Mouse (Mus musculus): ENCODE results near the gene Gfra1.
A peak's percentile ranks its signal among the peaks of the same experiment; 100 is the strongest.

Gene Gfra1

DNA sequence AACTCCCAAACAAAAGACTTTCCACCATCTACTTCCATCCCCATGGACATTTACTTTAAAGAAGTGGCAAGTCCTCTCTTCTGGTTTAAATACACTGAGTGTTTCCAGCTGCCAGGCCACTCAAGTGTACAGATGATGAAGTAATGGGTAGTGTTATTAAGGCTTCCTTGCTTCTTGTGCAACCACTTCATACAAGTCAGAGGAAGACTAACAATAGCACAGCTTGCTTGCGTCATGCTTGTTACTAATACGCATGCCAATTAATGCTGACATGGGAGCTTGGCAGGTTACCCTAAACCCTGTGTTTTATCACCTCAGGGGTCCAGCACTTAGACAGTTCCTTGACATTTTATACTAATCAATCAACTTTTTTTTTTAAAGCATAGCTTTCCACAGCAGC, 196.5 kb downstream of the Gfra1 start:
- no peak for DNase-seq (ENCODE audit: low spot score in 2 of 2)

DNA sequence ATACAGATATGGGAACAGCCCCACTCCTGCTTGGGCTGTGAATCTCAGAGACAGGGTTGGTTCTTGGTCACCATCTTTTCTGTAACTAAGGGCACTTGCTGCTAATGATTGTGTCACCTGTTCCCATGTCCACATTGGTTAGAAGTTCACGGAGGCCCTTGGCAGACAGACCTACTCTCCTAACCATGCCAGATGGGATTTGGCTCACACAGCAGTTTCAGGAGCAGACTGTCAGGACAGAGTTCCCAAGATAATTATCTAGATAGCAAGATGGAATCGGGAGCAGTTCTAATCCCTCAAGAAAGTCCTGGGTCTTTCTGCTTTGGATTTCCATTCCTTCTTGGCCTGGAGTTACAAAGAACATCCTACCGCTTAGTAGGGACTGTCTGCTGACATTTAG, 199.2 kb downstream of the Gfra1 start:
- DNase-seq (ENCODE audit: low spot score in 2 of 2), result peak in 1 of 2 experiments; percentile 5

DNA sequence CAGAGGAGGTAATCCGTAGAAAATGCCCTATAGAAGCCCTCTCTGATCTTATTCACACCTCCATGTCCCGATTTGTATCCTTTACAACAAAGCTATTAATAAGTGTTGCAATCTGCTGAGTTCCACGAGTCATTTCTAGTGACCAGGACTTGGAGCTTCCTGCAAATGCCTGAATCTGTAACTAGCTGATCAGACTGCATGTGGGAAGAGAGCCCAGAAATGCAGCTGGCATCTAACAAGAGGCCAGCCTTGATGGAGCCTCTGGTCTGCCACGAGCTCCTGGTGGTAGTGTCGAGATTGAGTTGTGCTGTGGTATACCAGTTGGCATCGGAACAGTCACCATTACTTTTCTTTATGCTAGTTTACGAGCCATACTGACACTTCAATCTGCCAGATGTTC, 200.3 kb downstream of the Gfra1 start:
- DNase-seq (ENCODE audit: low spot score in 2 of 2), result no peak

DNA sequence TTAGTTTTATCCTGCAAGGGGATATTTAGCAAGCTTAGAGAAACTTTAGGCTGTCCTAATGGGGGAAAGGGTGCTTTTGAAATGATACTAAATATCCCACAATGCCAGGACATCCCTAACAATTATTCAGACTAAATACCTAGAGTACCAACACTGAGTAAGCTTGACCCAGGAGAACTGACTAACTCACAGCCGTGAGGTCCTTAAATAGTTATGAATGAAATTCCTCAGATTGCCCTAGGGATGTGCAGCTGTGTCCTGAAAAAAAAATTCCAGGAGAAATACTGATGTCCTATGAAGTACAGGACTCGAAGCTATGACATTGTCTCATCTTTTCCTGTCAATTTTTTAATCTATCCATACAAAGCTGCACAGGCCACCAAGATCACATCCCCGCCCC, 201.5 kb downstream of the Gfra1 start:
- no peak for DNase-seq (ENCODE audit: low spot score in 2 of 2)

DNA sequence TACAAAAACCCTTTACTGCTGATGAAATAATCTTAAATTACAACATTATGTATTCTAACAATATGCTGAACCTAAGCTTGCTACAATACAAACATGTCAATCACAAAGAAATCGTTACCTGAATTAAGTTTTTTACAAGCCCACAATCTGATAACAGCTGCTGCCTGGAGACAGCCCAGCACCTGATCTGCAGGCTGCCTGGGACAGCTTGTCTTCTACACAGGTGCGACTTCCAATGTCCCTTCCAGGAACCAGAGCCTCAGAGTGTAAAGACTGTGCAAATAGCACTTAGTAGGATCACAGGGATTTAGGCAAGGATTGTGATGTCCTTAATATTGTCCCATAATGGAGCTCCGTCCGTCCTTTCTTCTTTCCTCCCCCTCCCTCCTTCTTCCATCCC, 204.0 kb downstream of the Gfra1 start:
- DNase-seq (ENCODE audit: low spot score in 2 of 2), result no peak

DNA sequence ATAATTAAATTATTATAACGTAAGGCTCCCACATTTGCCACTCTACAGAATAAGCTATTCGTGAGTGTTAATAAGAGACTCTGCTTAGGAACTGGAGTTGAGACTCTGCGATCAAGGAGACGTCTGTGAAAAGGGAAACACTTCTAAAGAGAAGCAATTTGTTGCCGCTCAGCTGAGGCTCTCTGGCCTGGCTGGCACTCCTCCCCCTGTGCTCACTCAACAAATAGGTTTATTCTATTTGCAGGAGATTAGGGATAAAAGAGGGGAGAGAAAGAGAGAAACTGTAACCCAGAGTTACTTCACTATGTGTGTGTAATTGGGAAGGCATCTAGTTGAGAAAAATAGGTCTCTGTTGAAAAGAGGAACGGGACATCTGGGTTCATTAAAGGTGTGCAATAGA, 204.6 kb downstream of the Gfra1 start:
- DNase-seq (ENCODE audit: low spot score in 2 of 2), result no peak

DNA sequence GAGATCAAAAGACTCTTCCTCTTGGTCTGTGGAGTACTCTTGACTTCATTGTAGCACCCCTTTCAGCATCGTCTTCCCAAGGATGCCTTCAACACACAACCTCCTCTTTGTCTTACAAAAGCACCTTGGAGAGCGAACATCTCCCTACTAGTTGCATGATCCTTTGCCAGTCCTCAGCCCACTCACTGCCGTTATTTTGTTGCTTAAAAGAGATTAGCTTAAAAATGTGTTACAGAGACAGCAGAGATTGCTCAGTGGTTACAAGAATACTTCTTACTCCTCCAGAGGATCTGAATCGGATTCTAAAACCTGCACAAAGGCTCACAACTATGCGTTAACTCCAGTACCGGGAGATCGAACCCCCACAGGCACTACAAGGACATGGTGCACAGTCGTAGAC, 205.5 kb downstream of the Gfra1 start:
- DNase-seq (ENCODE audit: low spot score in 2 of 2), result no peak

DNA sequence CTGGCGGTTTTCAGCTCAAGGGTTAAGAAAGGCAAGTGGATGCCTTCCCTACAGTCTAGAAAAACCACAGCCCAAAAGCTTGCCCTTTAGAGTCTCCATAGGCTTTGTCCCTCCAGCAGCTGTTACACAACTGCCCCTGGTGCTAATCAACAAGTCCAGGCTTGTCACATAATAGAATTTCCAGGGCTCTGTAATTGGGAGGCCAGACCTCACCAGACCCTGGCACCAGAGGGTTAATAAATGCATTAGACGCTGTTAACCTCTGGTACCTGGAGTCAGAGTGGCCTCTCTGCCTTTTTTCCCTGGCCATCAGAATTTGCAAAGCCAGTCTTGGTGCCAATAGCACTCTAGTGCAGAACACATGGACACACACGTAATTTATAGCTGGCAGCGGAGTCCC, 211.6 kb downstream of the Gfra1 start:
- no peak for DNase-seq (ENCODE audit: low spot score in 2 of 2)

DNA sequence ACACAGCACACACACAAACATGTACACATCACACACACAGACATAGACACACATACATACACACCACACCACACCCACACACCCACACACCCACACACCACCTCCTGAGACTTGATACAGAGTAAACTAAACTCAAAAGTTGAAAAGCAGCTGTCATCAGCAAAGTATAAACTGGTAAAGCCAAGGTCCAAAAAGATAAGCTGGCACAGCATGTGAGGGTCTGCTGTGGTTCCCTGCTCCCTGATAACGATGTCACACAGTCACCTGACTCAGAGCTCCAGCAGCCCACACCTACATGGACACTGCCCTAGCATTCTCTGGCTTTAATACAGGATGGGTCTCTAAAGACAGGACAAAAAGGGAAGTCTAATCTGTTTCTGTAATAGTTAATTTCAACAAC, 212.1 kb downstream of the Gfra1 start:
- DNase-seq (ENCODE audit: low spot score in 2 of 2), result no peak

DNA sequence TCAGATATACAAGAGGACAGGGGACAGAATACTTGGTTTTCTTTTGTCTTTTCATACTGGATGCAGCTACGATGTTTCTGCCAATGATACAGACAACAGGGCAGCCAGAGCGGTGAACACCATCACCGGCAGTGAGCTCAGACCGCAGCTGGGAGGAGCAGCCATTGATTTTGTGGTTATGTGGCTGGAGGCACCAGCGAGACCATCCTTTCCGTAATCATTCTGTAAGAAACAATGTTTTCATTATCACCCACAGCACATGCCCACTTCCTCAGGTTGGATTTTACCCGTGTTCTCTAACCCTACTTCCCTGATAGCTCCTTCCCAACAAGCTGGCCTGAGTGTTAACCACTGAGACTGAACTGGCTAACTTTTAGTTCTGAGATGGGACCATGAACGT, 217.4 kb downstream of the Gfra1 start:
- DNase-seq (ENCODE audit: low spot score in 2 of 2), result no peak

DNA sequence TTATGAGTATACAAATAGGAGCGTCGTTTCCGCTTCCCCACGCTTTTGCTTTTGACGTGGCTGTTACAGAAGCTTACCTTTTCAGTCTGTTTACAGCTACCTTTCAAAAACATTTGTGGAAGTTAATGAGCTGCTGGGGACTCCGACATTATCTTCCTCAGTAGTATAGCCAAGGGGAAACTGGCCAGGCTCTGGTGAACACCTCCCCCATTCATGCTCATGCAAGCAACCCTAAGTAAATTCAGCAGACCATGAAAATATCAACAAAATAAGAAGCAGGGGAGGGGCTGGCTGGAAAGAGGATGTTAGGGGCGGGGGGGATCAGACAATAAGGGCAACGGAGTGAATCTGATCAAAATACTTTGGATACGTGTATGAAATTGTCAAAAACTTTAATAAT, 228.0 kb downstream of the Gfra1 start:
- DNase-seq (ENCODE audit: low spot score in 2 of 2), result no peak

DNA sequence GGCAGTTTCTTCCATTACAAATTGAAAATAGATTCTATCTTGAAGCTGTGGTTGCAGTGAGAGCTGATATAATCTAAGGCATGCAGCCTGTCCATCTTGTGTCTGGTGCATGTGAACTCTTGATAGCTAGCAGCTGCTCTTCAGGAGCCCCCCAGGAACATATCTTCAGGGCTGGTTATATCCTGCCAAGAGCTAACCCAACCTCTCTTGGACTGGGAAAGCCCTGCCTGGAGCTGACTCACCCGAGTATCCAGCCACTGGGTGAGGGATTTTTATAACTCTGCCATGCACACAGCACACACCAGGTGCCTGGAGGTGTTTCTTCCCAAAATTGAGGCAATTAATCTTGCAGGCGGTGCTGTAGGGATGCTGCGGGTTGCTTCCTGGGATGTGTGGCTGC, 228.8 kb downstream of the Gfra1 start:
- DNase-seq (ENCODE audit: low spot score in 2 of 2), result no peak

DNA sequence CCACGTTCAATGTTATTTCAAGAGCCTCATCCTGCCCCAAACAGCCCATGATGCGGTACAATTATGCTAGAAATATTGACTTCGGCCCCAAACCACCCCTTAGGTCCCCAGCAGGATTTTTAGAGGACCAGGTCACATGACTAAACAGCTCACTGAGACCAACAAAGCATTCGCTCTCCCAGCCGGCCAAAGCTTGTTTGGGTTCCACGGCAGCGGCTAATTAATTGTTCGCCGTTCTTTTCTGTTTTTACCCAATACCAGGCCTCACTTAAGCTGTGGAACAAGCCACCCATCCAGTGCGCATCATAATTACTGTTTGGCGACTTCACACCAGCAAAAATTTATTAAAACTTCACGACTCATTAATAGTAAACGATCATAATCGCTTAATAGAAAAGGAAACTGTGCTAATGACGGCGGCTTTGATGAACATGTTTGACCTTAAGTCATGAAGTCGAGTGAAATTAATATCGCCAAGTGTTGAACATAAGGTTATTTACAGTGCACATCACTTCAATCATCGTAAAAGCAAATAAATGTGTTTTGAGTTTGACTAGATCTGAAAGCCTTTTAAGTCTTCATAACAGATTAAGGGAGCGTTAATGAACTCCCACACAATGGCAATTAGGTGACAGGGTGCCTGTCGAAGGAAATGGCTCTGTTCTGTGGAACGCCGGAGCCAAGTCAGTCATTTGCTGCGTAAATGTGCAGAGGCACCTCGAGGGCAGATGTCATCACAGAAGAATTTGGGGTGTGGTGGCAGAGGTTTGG, 235.5 kb downstream of the Gfra1 start:
- no peak for DNase-seq (ENCODE audit: low spot score in 2 of 2)

DNA sequence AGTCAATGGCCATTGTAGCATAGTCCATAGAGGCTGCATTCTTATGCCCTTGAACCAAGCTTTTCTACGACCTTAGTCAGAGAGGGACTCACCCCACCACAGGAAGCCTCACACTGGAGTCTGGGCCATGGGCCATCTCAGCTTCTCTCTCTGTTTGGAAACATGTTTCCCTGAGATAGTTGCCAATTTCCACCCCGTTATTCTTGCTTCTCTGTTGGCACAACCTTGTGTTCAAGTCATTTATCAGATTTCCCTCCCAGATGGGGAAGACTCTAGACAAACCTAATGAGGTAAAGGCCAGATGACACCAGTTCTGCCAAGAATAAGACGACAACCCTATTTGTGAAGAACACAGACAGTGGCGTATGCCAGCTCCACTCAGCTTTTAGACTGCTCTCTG, 238.1 kb downstream of the Gfra1 start:
- no peak for DNase-seq (ENCODE audit: low spot score in 2 of 2)

DNA sequence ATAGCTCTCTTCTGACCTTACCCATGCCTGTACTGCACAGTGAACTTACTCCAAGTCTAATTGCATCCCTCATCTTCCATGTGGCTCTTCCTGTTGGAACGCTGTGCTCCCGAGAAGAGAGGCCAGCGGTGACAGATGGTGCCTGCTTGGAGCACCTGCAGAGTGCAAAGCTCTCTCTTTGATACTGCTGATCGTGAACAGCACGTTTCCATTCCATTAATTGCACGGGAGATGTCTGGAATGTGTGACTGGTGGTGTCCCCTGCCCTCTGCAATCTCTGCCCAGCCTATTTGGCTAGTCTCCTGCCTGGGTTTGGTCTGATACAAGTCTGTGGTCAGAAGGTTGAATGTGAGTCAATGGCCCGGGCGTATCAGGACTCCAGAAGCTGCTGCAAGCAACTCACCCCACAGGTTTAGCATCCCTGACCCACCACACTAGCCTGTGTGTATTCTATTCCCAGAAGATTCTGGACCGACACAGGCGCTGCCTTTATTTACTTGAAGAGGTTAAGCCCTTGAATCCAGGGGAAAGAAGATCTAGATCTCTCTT, 249.1 kb downstream of the Gfra1 start:
- DNase-seq (ENCODE audit: low spot score in 2 of 2), result no peak

DNA sequence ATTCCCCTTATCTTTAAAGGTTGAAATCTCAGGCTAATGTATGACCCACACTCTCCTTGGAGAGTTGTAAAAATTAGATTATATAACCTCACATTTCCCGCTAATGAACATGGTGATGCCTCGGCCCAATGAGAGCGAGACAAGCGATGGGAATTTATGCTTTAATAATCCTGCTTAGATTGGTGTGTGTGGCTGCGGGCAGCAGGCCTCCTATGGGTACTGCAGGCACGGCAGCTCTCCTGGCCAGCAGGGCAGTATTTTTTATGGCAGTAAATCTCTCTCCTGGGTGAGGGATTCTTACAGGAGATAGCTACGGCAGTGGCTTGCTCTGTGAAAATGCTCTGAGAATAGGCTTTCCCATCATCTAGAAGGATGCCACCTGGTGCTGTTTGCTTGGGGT, 250.2 kb downstream of the Gfra1 start:
- DNase-seq (ENCODE audit: low spot score in 2 of 2), result no peak

DNA sequence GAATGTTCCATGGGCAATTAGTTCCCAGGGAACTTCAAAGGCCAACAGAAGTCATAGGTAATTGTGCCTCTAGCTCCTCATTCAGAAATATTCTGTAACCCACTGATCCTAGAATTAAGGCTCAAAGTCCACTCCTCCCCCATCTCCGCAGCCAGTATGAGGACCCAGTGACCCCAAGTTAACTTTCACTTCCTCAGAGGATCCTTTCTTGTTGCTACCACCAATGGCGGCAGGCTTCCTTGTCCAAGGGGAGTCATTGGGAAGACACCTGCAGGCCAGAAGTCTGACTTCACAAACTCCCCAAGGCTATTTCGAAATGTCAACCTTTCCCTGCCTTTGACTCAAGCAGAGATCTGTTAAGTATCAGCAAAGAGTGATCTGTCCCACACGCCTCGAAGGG, 253.1 kb downstream of the Gfra1 start:
- no peak for DNase-seq (ENCODE audit: low spot score in 2 of 2)

DNA sequence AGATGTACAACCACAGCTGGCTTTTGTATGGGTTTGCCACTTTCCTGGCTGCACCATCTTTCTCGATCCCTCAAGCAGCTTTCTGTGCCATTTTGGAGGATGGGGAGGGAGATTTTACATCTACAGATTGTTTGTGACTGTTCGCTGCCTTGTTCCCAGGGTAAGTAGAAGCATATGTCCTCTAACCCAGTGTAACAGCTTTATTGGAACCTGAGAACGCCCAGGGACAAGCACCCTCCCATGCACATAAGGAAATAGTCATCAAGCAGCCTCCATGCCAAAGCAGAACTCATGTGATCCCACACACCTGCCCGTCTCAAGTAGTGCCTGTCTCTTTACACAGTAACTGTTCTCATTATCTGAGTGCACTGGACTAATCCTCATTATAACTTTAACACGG, 256.0 kb downstream of the Gfra1 start:
- no peak for DNase-seq (ENCODE audit: low spot score in 2 of 2)

DNA sequence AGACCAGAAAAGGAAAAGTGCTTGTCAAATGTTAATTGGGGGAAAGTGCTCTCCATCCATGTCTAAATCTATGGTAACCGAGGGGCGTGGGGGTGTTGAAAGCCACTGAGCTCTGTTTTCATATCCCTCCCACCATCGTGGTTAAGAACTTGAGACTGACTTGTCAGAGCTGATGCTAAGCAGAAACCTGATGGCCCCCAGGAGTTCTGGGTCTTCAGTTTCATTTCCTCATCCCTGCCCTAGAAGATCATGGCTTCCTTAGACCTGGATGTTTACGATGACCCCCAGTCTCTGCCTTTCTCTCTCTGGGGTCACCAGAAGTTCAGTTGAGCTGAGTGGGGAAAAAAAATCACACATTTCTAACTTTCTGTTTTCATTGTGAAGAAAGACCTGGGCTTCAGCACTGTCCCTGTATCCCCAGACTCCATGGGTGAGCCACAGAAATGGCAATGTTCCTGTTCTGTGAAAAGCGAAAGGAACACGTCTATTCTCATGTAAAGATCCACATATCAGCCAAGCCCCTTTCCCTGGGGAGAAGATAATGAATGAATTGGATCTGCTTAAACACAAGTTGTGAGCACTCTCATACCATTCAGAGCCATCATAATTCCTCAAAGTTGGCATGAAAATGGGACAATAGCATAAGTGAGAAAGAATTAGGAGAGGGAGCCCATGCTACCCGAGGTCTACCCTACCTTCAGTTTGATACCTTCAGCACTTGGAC, 261.8 kb downstream of the Gfra1 start:
- DNase-seq (ENCODE audit: low spot score in 2 of 2), result no peak

DNA sequence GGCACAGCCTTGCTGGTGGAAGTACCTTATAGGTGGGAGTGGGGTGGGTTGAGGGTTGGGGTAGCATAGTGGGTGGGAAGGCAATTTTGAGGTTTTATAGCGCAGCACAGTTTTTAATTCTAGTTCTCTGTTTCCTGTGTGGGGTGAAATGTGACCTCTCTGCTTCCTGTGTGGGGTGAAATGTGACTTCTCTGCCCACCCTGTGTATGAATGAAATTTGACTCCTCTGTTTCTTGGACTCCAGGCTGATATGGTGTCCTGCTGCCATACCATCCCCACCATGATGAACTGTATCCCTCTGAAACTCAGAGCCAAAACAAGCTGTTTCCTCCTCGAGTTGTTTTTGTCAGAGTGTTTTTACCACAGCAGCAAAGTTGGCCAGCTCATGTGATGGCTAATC, 264.8 kb downstream of the Gfra1 start:
- DNase-seq (ENCODE audit: low spot score in 2 of 2), result no peak

DNA sequence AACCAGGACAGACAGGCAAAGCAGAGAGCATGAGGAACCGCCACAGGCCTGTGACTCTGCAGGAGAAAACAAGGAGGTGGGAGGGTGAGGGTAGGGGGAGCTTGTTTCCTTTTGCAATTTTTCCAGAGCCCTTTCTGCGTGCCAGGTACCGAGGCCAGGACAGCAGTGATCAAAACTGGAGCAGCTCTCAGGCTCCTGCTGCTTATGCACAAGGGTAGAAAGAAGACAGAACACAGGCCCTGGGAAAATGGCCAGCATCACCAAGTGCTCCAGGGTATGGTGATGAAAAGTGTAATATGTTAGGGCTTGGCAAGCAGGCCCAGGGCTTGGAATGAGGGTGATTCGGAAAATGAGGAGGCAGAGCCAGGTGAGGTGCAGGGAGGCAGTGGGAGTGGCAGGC, 269.2 kb downstream of the Gfra1 start:
- DNase-seq (ENCODE audit: low spot score in 2 of 2), result no peak
